Mouse (Mus musculus): ENCODE measurements around the gene Nme6. TPM values are rescaled to one million over a fixed set of nuclear protein-coding genes. Genes with fewer than 3 reads are reported as not detected.

Gene Nme6
- 10 to 100 TPM; 11.3 to 17.9 TPM for polyA plus RNA-seq (2017; shearing (Covaris generic))

DNA sequence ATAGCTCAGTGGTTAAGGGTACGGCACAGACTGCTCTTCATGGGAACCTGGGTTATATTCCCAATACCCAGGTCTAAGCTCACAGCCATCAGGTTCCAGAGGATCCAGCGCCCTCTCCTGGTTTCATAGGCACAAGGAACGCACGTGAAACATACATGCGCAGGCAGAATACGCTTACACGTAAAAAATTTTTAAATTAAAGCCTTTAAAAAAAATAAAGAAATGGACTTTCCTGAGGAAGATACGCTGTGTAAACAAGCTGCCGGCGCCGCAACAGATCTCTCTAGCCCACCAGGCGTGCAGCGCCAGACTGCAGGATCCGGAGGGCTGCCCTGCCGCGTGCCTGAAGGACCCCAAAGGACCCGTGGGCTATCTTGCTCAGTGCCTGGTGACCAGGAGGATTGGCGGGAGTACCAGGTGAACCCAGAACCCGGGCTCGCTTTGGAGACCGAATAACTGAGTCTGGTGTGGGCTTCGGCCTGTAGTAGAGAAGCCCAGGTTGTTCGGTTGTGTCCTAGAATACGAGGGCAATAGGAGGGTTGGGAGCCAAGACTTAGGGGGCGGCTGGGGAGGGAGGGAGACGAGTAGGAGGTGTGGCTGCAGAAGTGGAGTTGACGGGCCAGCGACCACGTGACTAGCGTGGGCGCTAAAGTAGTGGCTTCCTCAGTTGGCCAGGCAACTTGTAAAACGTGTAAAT is at the start of gene Nme6:
Gene Nme6, plus strand, starts transcription at position 359 of the 697 bp plus-strand sequence.

DNA sequence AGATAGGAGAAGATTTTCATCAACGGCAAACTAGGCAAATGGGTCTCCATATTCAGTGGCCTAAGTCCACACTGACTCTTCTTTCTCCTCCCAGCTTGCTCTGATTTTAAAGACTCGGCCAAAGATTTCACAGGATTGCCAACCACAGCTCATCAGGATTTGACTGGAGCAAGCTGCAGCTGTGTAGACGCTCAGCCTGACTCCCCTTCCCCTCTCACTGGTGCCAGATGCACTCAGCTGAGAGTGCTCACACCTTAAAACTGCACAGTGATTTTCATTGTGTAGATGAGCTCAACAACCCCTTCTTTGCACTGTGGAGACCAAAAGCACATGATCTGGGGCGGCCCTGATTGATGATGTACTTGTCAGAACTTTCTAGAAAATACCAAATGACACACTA is 42.0 kb upstream of the Nme6 start, which contains the start of gene Fbxw27:
Gene Fbxw27, minus strand, starts transcription at position 101 of the 400 bp plus-strand sequence.

DNA sequence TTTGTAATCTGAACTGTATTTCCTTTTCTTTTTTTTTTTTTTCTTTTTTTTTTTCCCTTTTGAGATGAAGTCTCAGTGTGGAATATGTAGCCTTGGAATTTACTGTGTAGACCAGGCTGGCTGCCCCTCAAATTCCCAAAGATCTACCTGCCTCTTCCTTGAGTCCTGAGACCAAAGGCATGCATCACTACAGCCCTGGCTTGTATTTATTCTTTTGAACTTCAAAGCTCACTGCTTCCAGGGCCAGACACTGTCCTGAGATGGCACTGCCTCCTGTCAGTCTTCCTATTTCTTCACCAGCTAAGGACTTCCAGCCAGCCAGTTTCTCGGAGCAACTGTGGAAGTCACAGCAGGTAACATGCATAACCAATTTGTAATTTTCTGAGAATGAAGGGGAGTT is 20.6 kb upstream of the Nme6 start, which contains the start of gene Spink8:
Gene Spink8, plus strand, starts transcription at position 301 of the 400 bp plus-strand sequence.

DNA sequence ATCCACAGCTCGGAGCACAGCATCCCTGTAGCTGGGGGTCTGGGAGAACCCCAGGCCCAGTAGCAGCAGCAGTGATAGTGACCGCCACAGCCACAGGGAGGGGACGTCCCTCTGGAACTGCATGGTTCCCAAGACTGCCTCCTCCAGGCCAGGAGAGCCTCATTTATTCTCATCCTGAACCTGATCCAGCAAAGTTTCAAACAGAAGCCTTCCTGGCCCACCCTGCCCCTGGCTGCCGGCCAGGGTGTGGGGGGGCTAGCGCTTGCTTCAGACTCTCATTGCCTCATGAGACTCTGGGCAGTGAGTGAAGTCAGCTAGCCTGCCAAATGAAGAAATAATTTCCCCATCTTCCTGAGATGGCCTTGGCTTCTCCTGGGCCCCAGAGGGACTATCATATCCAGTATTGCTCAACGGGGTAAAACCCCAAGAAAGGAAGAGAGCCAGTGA is 16.8 kb downstream of the Nme6 start, which contains the start of gene Camp:
Gene Camp, minus strand, starts transcription at position 306 of the 447 bp plus-strand sequence.

DNA sequence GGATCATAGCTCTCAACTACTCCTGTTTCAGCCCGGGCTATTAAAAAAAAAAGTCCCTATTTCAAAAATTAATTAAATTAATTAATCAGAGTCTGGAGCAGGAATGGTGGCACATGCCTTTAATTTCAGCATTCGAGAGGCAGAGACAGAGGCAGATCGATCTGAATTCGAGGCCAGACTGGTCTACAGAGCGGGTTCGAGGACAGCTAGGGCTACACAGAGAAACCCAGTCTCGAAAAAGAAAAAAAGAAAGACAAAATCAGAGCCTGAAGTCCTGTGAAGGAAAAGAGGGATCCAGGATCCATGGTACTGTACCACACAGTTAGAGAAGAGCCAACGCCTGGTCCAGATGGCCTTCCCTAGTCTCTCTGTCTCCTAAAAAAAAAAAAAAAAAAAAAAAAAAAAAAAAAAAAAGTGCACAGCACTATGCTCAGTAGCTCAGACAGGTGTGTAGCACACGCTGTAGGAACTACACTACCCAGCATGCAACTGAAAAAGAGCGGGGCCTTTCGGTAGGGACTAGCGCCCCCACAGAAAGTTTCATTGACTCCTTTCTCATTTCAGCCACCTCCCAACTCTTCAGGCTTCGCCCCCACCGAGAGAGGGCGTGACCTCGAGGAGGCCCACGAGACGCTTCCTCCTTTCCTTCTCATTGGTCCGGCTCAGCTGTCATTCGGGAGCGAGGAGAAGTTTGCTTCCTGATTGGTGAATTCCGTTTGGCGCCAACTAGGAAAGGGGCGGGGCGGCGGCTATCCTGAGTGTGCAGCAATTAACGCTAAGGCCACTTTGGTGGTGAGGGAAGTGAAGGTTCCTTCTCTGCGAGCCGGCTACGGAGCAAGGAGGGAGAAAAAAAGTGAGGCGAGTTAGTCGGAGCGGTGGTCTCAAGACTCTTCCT is 42.5 kb downstream of the Nme6 start, which contains the start of gene Cdc25a:
Gene Cdc25a, plus strand, starts transcription at position 783 of the 895 bp plus-strand sequence.

Other genes starting within 250 kb of the Nme6 start
- under 1 TPM in 1 of 2 experiments, not detected in 1; 0.32 TPM for gene Fbxw24, start 206.7 kb upstream of the Nme6 start, polyA plus RNA-seq (2017; shearing (Covaris generic))
- gene Fbxw25, start 168.1 kb upstream of the Nme6 start, polyA plus RNA-seq (2017; shearing (Covaris generic)) = not detected
- gene Fbxw18, start 130.0 kb upstream of the Nme6 start, polyA plus RNA-seq (2017; shearing (Covaris generic)) = under 1 TPM in 1 of 2 experiments, not detected in 1; 0.61 TPM
- under 1 TPM in 1 of 2 experiments, not detected in 1; 0.56 TPM for gene Fbxw26, start 86.7 kb upstream of the Nme6 start, polyA plus RNA-seq (2017; shearing (Covaris generic))
- not detected for gene Fbxw27, start 42.1 kb upstream of the Nme6 start, polyA plus RNA-seq (2017; shearing (Covaris generic))
- gene Spink8, start 20.5 kb upstream of the Nme6 start, polyA plus RNA-seq (2017; shearing (Covaris generic)) = 1 to 10 TPM in 1 of 2 experiments, not detected in 1; 1.0 TPM
- gene Camp, start 16.9 kb downstream of the Nme6 start, polyA plus RNA-seq (2017; shearing (Covaris generic)) = 1 to 10 TPM in 1 of 2 experiments, not detected in 1; 2.0 TPM
- gene Cdc25a, start 42.8 kb downstream of the Nme6 start, polyA plus RNA-seq (2017; shearing (Covaris generic)) = 10 to 100 TPM; 11.7 to 12.9 TPM
- gene Map4, start 98.7 kb downstream of the Nme6 start, polyA plus RNA-seq (2017; shearing (Covaris generic)) = 10 to 100 TPM; 66.9 to 67.0 TPM

All from inflammation-experienced regulatory T-cells (primary cell).